Mouse (Mus musculus) megakaryocyte, adult 5-6 weeks (primary cell): ENCODE data around the gene Ssty2. TPM values are rescaled to one million over a fixed set of nuclear protein-coding genes. Genes with fewer than 3 reads are reported as not detected.
"Not testable (repeated sequence)": the region's sequence is repeated elsewhere in the genome, so short reads cannot be mapped to it uniquely, and the experiment has no call there.

ENCODE experiments used
- ATAC-seq: 2 replicates; pipeline ENCODE4 v1.8.0; 2016; ENCODE audit warnings: mild to moderate bottlenecking, inconsistent platforms; ENCODE audit not compliant: poor library complexity, severe bottlenecking
- total RNA-seq, 2 experiments: library from RNA; stranded (forward) in 1 of 2; stranded (reverse) in 1 of 2; fragments of 153-499, 151-499 nt in 1 of 2; fragments of 221-1000, 200-1000 nt in 1 of 2; gene quantifications; 2 replicates each; pipeline versions ENCODE4 v1.2.3 to v1.2.4; 2015 to 2017

The Ssty2 gene
- total RNA-seq (2015) (not detected in 2 replicates), total RNA-seq (2017) (not detected in 2 replicates)

GRCm38 (mm10) chrY:67047972-67048371, at the start of gene Ssty2:
Ssty2 (minus strand) TSS chrY:67048072.
- ATAC-seq: not testable (repeated sequence)
